Mouse (Mus musculus): ENCODE data around the gene Shank2.

- TF ChIP-seq EP300 (IDR thresholded peaks at IDR 0.05; ENCODE audit: low read depth) (no peak), CTCF (IDR thresholded peaks at IDR 0.05; ENCODE audit: low read depth) (peak; percentile 52)
These were observed 70.5 kb downstream of the Shank2 start for GRCm38 (mm10) chr7:144072219-144072618.

Data from liver, postnatal 0 days (tissue).